In the genomic region with DNA sequence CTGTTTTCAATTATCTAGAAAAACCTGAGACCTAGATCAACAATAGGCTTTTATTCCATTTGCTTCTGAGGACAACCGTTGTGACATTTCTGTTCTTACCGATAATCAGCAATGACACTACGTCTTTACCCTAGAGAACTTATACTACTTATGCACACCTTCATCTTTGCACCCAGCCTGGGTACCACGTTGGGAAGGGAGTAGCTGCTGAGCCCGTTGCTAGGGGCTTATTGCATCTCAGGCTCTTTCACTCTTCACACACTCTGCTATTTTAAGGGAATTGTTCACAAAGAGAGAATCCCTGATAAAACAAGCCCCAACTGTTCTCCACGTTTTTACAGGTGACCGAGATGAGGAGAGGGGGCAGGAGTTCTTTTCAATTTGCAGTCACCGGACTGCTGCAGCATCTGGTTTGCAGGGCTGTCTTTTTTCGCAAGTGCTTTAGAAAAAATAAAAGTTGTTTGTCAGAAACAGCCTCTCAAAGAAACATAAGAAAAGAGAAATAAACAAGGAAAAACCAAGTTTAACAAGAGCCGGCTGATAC, we compare ENCODE assay signal across 21 mouse cellular contexts.
DNase-seq lines count a peak whose midpoint lies in the region; ATAC-seq and TF ChIP-seq lines count a peak whose summit lies in the region.
"Had no signal": no experiment of that assay in that cellular context is flagged by ENCODE, and none has a peak within 500 bp of the region (broad histone marks: within the 10 kb centered on the region; RNA-seq: fewer than 3 reads in every experiment).

No protein-coding gene starts in this region.

- peaks cover 17% of the 10 kb centered on the region for H3K4me1 ChIP-seq in hindbrain, embryonic 12.5 days
- peaks cover 5% of the 10 kb centered on the region; the same call in 1 of the 2 replicates for H3K4me1 ChIP-seq in hindbrain, postnatal 0 days (ENCODE audit: insufficient read depth, low read length)
- H3K4me1 ChIP-seq in embryonic facial prominence, embryonic 10.5 days: peaks cover 33% of the 10 kb centered on the region
- H3K4me1 ChIP-seq in forebrain, embryonic 11.5 days (replicated peaks; ENCODE audit: control insufficient read depth, insufficient read depth, low read length): peaks cover 15% of the 10 kb centered on the region; the same call in 1 of the 2 replicates
- peaks cover 26% of the 10 kb centered on the region for H3K4me1 ChIP-seq in limb, embryonic 10.5 days
- H3K4me1 ChIP-seq in heart, embryonic 12.5 days (replicated peaks): no peaks in the 10 kb centered on the region
- H3K4me1 ChIP-seq: liver, embryonic 12.5 days; stomach, embryonic 15.5 days had no signal

- H3K27ac ChIP-seq in hindbrain, embryonic 12.5 days: peak overlapping the region; percentile 45; the same call in 1 of the 2 replicates
- no peak overlapping the region for H3K27ac ChIP-seq in hindbrain, postnatal 0 days
- peak overlapping the region; percentile 65; the same call in 1 of the 2 replicates for H3K27ac ChIP-seq in embryonic facial prominence, embryonic 10.5 days (replicated peaks)
- H3K27ac ChIP-seq in forebrain, embryonic 11.5 days (ENCODE audit: low read depth, low read length): peak overlapping the region; percentile 81
- peak overlapping the region; percentile 53; the same call in 1 of the 2 replicates for H3K27ac ChIP-seq in limb, embryonic 10.5 days
- no peak overlapping the region for H3K27ac ChIP-seq in heart, embryonic 12.5 days (ENCODE audit: poor library complexity, severe bottlenecking)
- H3K27ac ChIP-seq: embryonic facial prominence, embryonic 15.5 days; gastrocnemius, adult 2 months; left cerebral cortex, adult 2 months; liver, embryonic 12.5 days; stomach, embryonic 15.5 days had no signal

- no peak overlapping the region for H3K4me2 ChIP-seq in hindbrain, embryonic 12.5 days (replicated peaks)
- H3K4me2 ChIP-seq in hindbrain, postnatal 0 days (ENCODE audit: low read depth, low read length): no peak overlapping the region
- H3K4me2 ChIP-seq in forebrain, embryonic 11.5 days (ENCODE audit: low read depth, low read length, severe bottlenecking): no peak overlapping the region
- H3K4me2 ChIP-seq in heart, embryonic 12.5 days: no peak overlapping the region
- H3K4me2 ChIP-seq: embryonic facial prominence, embryonic 15.5 days; liver, embryonic 12.5 days; stomach, embryonic 15.5 days had no signal

- no peak overlapping the region for H3K4me3 ChIP-seq in hindbrain, embryonic 12.5 days
- H3K4me3 ChIP-seq in hindbrain, postnatal 0 days (ENCODE audit: low read length): no peak overlapping the region
- no peak overlapping the region for H3K4me3 ChIP-seq in embryonic facial prominence, embryonic 10.5 days
- no peak overlapping the region for H3K4me3 ChIP-seq in forebrain, embryonic 11.5 days (ENCODE audit: low read depth, low read length)
- H3K4me3 ChIP-seq in limb, embryonic 10.5 days: no peak overlapping the region
- no peak overlapping the region for H3K4me3 ChIP-seq in heart, embryonic 12.5 days
- H3K4me3 ChIP-seq: embryonic facial prominence, embryonic 15.5 days; gastrocnemius, adult 2 months; left cerebral cortex, adult 2 months; liver, embryonic 12.5 days; stomach, embryonic 15.5 days had no signal

- no peaks in the 10 kb centered on the region for H3K36me3 ChIP-seq in hindbrain, embryonic 12.5 days
- no peaks in the 10 kb centered on the region for H3K36me3 ChIP-seq in hindbrain, postnatal 0 days (ENCODE audit: insufficient read depth, low read length)
- H3K36me3 ChIP-seq in embryonic facial prominence, embryonic 10.5 days (replicated peaks): no peaks in the 10 kb centered on the region
- no peaks in the 10 kb centered on the region for H3K36me3 ChIP-seq in forebrain, embryonic 11.5 days (ENCODE audit: control insufficient read depth, insufficient read depth, low read length)
- no peaks in the 10 kb centered on the region for H3K36me3 ChIP-seq in limb, embryonic 10.5 days
- no peaks in the 10 kb centered on the region for H3K36me3 ChIP-seq in heart, embryonic 12.5 days
- H3K36me3 ChIP-seq: embryonic facial prominence, embryonic 15.5 days; liver, embryonic 12.5 days; stomach, embryonic 15.5 days had no signal

- WGBS in hindbrain, embryonic 12.5 days: 50% methylated on average over 10 of the region's 10 CpGs
- WGBS in hindbrain, postnatal 0 days: 57% methylated on average over 10 of the region's 10 CpGs
- WGBS in embryonic facial prominence, embryonic 10.5 days: 36% methylated on average over 10 of the region's 10 CpGs
- WGBS in forebrain, embryonic 11.5 days: 40% methylated on average over 10 of the region's 10 CpGs
- WGBS in limb, embryonic 10.5 days: 79% methylated on average over 10 of the region's 10 CpGs
- WGBS in heart, embryonic 12.5 days: 69% methylated on average over 10 of the region's 10 CpGs

- H3K9ac ChIP-seq in hindbrain, embryonic 12.5 days: no peak overlapping the region
- H3K9ac ChIP-seq in hindbrain, postnatal 0 days (replicated peaks; ENCODE audit: low read length): no peak overlapping the region
- H3K9ac ChIP-seq in forebrain, embryonic 11.5 days (ENCODE audit: low read length): no peak overlapping the region; the same call in 1 of the 2 replicates
- H3K9ac ChIP-seq in heart, embryonic 12.5 days: no peak overlapping the region
- H3K9ac ChIP-seq: embryonic facial prominence, embryonic 15.5 days; liver, embryonic 12.5 days; stomach, embryonic 15.5 days had no signal

- TF ChIP-seq CTCF in hindbrain, postnatal 0 days (IDR thresholded peaks at IDR 0.05; ENCODE audit: low read depth): no peak

- no peak for ATAC-seq in hindbrain, embryonic 12.5 days (ENCODE audit: low FRiP score)
- ATAC-seq in hindbrain, postnatal 0 days: no peak
- ATAC-seq in forebrain, embryonic 11.5 days (replicated peaks; ENCODE audit: low FRiP score): no peak
- ATAC-seq in heart, embryonic 12.5 days (ENCODE audit: insufficient number of reproducible peaks, low FRiP score): no peak
- ATAC-seq: liver, embryonic 12.5 days had no signal

- H3K27me3 ChIP-seq in hindbrain, embryonic 12.5 days: peaks cover 31% of the 10 kb centered on the region
- H3K27me3 ChIP-seq in hindbrain, postnatal 0 days (ENCODE audit: insufficient read depth, low read length): no peaks in the 10 kb centered on the region
- H3K27me3 ChIP-seq in embryonic facial prominence, embryonic 10.5 days (replicated peaks; ENCODE audit: low read depth, poor library complexity, severe bottlenecking): peaks cover 7% of the 10 kb centered on the region; the same call in 1 of the 2 replicates
- no peaks in the 10 kb centered on the region for H3K27me3 ChIP-seq in forebrain, embryonic 11.5 days (ENCODE audit: control insufficient read depth, insufficient read depth, low read length)
- no peaks in the 10 kb centered on the region for H3K27me3 ChIP-seq in limb, embryonic 10.5 days (ENCODE audit: low read depth, poor library complexity, severe bottlenecking)
- H3K27me3 ChIP-seq in heart, embryonic 12.5 days (replicated peaks): no peaks in the 10 kb centered on the region
- H3K27me3 ChIP-seq: CH12.LX; embryonic facial prominence, embryonic 15.5 days; liver, embryonic 12.5 days; stomach, embryonic 15.5 days had no signal

- no peak for DNase-seq in hindbrain, postnatal 0 days (ENCODE audit: low spot score)
- no peak for DNase-seq in embryonic facial prominence, embryonic 10.5 days (ENCODE audit: low spot score)
- no peak for DNase-seq in forebrain, embryonic 11.5 days (ENCODE audit: low spot score)
- DNase-seq in limb, embryonic 10.5 days (ENCODE audit: low spot score): no peak
- no peak for DNase-seq in spleen, postnatal 14 days (ENCODE audit: low spot score in 2 of 2)
- DNase-seq: adrenal gland, postnatal 25 days; cerebellum, adult 11 months; gastrocnemius, adult 2 months; heart, postnatal 4 days; kidney, adult 8-10 months; kidney, postnatal 14 days; lung, adult 2 months; lung, postnatal 4 days; right cerebral cortex, postnatal 14 days had no signal

- no peaks in the 10 kb centered on the region for H3K9me3 ChIP-seq in hindbrain, embryonic 12.5 days (replicated peaks)
- H3K9me3 ChIP-seq in hindbrain, postnatal 0 days (ENCODE audit: low read length): no peaks in the 10 kb centered on the region
- no peaks in the 10 kb centered on the region for H3K9me3 ChIP-seq in embryonic facial prominence, embryonic 10.5 days
- H3K9me3 ChIP-seq in forebrain, embryonic 11.5 days (ENCODE audit: control insufficient read depth, low read length): no peaks in the 10 kb centered on the region
- no peaks in the 10 kb centered on the region for H3K9me3 ChIP-seq in limb, embryonic 10.5 days (replicated peaks)
- H3K9me3 ChIP-seq in heart, embryonic 12.5 days (replicated peaks): no peaks in the 10 kb centered on the region
- H3K9me3 ChIP-seq: embryonic facial prominence, embryonic 15.5 days; liver, embryonic 12.5 days; stomach, embryonic 15.5 days had no signal

Comparison
In these comparisons a context has a peak if more than half of its experiments do, and no peak if none do; other contexts are left out.
1. H3K27ac ChIP-seq: peak in hindbrain, embryonic 12.5 days (single experiment), embryonic facial prominence, embryonic 10.5 days (single experiment), forebrain, embryonic 11.5 days (single experiment) and limb, embryonic 10.5 days (single experiment); none in hindbrain, postnatal 0 days (single experiment) and heart, embryonic 12.5 days (single experiment).